Mouse (Mus musculus): ENCODE results near the gene Gm45234. TPM values are rescaled to one million over a fixed set of nuclear protein-coding genes. Genes with fewer than 3 reads are reported as not detected.

The Gm45234 gene
- total RNA-seq, 2 experiments from 2014 or later, result not detected

DNA sequence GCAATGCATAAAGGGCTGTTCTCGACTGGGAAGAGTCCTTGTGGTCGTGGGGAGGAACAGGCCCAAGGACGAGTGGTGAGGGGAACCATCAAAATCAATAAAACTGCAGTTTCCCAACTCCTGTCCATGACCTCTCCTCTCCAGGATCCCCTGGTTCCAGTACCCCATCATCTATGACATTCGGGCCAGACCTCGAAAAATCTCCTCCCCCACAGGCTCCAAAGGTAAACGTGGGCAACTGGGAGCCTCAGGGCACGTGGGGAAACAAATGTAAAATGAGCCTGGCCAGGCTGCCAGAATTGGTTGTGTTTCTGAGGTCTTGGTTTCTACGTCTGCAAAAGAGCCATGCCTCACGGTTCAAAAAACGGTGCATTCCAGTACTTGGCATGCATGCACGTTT, 42.9 kb downstream of the Gm45234 start:
- no peak for DNase-seq (ENCODE audit: low spot score in 2 of 2)

DNA sequence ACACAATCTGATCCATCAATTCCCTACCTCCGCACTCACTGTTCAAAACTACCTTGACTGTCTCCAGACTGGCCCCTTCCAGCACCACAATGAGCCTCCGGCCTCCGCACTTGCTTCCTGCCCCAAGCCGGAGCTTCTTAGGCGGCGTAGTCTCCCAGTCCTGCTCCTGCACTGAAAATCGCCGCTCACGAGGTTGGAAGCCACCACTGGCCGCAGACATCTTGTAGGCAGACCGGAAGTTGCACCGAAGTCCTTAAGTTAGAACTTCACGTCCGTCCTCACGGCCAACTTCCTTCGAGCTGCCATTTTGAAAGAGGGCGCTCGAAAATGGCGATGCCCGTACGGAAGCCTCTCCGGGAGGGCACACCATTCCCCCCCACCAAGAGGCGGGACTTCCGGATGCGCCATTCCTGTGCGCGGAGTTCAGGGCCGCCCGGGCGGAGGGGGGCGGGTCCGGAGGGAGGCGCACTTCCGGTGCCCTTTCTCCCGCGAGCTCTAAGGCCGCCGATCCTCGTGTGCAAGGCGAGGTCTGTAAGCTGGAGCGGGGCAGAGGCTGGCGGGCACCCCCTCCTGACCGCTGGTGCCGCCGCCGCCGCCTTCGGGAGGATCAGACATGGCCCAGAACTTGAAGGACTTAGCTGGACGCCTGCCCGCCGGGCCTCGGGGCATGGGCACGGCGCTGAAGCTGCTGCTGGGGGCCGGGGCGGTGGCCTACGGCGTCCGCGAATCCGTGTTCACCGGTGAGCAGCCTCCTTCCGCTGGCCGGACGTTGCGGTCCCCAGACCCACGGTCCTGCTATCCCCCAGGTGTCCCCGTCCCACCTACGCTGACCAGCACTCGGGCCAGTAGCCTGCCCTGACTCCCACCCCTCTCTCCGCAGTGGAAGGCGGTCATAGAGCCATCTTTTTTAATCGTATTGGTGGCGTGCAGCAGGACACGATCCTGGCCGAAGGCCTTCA, 43.7 kb downstream of the Gm45234 start, which contains the start of the genes Emg1 and Phb2:
Gene Emg1 (minus strand): TSS at position 355 of the 959 bp plus-strand sequence.
Gene Phb2 (plus strand): TSS at position 513 of the 959 bp plus-strand sequence.
- DNase-seq (ENCODE audit: low spot score in 2 of 2), result peak; percentile 96 to 97

DNA sequence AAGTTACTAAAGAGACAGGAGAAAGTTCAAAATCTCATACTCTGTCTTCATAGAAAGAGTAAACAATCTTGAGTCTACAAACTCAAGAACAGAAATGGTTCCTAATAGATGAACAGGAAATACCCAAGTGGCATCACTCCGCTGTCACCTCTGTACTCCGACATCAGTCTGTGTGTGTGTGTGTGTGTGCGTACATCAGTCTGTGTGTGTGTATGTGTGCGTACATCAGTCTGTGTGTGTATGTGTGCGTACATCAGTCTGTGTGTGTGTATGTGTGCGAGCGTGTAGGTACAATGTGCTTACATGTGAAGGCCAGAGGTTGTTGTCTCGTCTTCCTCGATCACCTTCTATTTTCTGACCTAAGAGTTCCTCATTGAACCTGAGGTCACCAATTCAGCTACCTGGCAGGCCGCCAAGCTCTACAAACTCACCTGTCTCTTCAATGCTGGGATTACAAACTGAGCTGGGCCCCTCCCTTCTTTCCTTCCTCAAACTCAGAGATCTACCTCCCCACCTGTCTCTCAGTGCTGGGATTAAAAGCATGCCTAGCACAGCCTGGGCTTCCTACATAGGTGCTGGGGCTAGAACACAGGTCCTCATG, 47.4 kb downstream of the Gm45234 start:
- DNase-seq (ENCODE audit: low spot score in 2 of 2), result no peak

DNA sequence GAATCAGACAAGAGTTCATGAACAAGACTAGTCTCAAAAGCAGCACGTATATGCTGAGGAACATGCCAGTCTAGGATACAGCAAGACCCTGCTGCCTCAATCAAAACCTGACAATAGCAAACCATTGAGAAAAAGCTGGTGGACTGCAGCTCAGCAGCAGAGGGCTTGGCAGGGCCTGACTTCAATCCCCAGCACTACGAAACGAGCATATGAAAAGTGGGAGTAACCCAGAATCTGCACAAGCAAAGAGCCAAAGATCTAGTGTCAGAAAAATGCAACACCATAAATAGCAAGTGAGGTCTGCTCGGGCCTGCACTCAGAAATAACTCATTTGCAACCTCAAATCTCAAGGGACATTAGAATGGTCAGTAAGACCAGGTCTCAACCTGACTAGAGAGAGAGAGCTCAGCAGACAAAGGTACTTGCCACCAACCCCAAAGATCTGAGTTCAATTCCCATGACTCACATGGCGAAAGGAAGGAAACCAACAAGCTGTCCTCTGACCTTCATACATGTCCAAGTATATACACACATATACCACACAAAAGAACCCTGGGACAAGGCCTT, 49.7 kb downstream of the Gm45234 start:
- no peak for DNase-seq (ENCODE audit: low spot score in 2 of 2)

DNA sequence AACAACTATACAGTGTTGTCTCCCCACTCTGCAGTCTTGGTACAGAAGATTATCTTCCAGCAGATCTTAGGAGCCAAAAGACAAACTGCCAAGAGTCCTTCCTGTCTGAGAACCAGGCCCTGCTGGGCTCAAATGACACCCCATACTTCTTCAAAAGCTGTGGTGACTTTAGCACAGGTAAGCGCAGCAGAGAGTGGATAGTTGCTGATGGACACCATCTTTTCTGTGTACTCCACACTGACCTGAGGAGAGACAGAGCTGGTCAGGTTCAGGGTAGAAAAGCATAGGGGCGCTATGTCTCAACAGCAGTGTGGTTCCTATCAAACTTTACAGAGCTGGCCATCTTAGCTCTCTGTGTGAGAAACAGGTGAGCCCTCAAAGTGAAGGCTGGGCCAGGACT, 51.4 kb downstream of the Gm45234 start:
- no peak for DNase-seq (ENCODE audit: low spot score in 2 of 2)

DNA sequence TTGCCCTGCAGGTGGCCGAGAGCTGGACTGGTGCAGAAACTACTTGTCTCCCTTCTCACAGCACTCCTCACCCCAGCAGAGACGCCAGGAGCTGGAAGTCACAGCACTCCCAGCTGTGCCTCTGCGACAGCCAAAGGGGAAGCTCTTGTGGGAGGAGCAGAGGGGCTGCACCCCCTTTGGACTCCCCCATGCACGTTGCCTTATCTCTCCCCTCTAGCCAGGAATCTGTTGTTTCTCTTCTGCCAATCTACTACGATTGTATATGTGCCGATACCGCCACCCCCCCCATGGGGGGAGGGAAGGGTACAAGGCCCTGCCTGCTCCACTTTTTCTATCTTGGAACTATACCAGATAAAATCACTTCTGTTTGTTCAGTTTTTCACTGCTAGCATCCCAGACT, 52.0 kb downstream of the Gm45234 start:
- no peak for DNase-seq (ENCODE audit: low spot score in 2 of 2)

DNA sequence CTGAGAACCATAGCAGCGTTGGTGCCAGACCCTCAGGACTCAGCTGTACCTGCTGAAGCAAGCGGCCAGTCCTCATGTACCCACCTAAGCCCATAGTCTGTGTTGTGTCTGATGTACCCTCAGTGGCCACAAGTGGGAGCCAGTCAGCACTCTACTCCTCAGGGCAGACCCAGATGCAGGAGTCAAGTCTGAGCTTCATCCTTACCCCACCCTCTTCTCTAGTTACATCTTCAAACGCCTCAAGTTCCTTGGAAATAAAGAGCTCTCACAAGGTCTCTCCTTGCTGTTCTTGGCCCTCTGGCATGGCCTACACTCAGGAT, 53.1 kb downstream of the Gm45234 start:
- peak; percentile 77 to 82 for DNase-seq (ENCODE audit: low spot score in 2 of 2)

DNA sequence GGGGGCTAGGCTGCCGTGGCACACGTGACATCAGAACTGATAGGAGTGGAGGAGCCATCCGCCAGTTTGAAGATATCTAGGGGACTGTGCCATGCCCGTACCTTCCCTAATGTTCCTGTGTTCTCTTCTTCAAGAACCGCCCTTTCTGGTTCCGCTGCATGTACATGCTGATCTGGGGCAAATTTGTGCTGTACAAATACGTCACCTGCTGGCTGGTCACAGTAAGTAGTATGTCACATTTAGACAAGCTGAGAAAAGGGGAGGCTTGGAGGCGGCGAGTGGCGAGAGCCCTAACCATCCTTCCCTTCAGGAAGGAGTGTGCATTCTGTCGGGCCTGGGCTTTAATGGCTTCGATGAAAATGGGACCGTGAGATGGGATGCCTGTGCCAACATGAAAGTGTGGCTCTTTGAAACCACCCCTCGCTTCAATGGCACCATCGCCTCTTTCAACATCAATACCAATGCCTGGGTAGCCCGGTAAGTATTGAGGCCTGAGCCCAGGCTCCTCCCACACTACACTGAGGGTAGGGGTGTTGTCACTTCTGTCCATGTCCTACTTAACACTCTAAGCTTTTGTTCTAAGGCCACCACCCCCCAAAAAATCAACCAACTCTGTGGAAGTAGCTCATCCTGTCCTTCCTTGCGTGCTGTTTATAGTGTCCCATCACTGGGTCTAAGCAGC, 53.6 kb downstream of the Gm45234 start:
- DNase-seq (ENCODE audit: low spot score in 2 of 2), result no peak

DNA sequence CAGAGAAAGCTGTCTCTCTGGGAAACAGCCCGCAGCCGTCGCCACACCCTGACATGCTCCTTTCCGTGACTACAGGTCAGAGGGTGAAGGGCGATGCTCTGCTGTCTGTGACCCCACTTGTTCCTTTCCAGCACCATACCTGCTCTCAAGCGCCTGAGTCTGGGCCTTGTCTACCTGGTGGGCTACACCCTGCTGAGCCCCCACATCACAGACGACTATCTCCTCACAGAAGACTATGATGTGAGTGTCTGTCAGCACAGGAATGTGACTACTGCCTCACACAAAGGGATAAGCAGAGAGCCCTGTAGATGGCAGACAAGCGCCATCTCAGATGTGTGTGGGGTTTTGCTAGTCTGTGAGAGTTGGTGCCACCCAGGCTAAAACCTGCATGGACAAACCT, 54.5 kb downstream of the Gm45234 start:
- DNase-seq (ENCODE audit: low spot score in 2 of 2), result peak in 1 of 2 experiments; percentile 46

DNA sequence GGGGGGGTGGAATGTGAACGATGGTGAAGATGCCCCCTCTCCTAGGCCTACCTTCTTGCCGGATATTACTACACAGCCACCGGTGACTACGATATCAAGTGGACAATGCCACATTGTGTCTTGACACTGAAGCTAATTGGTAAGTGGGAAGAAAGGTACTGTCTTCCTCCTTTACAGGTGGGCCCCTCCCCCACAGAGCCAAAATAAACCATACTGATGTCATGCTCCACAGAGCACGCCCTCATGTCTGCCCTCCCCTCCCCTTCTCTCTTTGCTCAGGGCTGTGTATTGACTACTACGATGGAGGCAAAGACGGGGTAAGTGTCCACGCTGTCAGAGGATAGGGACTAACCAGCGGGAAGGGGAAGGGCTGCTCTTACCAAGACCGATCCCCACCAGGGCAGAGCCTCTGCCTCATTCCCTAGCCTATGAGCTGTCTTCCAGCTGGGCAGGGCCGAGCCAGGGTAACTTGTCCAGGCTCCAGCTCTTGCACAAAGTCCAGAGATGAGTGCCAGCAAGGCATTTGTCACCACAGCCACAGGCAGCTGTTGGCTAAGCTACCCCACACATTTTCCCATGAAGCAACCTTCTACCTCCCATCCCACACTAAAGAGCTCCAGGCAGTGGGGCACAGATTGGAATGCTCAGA, 55.7 kb downstream of the Gm45234 start:
- DNase-seq (ENCODE audit: low spot score in 2 of 2), result peak; percentile 56 to 66

DNA sequence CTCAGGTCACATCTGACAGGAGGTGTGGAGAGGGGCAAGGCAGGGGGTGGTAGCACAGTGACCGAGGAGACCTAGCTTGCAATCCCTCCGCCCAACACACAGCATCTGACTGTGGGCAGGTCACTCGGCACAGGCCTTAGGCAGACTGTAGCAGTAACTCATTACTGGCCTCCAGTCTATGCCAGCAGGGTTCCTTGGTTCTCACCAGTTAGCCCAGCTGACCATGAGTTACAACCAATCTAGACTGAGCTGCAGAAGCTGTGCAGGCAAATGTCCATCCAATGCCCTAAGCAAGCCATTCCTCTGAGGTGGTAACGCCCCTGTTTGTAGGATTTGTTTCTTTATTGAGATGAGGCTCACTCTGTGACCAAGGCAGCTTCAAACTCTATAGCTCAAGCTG, 56.5 kb downstream of the Gm45234 start:
- no peak for DNase-seq (ENCODE audit: low spot score in 2 of 2)

DNA sequence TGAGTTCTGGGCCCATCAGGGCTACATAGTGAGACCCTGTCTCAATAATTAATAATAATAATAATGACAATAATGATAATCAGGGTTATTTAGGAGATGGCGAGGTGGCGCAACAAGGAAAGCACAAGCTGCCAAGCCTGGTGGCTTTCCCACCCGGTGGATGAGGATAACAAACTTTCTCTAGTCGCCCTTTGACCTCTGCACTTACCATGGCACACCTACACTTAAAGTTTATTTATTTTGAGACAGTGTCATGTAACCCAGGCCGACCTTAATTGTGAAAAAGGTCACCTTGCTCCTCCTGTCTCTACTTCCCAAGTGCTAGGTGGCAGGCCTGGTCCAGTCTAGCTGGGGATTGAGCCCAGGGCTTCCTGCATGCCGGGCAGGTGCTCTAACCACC, 57.1 kb downstream of the Gm45234 start:
- no peak for DNase-seq (ENCODE audit: low spot score in 2 of 2)

DNA sequence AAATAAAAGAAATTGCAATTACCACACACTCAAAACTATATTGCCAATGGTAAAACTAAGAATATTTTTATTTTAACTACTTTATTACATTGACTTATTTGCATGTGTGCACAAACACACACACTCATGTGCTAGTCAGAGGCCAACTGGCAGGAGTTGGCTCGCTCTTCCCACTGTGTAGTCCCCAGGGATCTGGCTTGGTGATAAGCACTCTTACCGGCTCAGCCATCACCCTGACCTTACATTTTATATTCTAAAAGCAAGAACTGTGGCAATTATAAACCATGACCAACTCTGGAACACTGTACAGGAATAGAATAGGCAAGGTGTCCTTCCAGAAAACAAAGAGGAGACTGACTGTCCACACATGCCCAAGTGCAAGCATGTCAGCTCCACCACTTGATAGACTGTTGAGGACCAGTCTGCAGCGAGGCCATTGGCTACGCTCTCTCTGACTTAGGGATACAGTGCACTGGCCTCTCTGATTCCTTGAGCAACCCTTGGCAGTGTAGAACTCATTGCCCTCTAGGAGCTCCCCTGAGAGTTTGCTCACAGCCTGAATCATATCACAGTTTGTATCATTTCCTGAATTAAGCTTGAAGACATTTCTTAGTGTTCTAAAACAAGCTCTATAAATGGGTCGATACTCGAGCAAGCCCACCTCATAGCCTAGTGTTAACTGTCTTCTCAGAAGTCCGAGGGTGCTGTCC, 59.2 kb downstream of the Gm45234 start:
- DNase-seq (ENCODE audit: low spot score in 2 of 2), result no peak

DNA sequence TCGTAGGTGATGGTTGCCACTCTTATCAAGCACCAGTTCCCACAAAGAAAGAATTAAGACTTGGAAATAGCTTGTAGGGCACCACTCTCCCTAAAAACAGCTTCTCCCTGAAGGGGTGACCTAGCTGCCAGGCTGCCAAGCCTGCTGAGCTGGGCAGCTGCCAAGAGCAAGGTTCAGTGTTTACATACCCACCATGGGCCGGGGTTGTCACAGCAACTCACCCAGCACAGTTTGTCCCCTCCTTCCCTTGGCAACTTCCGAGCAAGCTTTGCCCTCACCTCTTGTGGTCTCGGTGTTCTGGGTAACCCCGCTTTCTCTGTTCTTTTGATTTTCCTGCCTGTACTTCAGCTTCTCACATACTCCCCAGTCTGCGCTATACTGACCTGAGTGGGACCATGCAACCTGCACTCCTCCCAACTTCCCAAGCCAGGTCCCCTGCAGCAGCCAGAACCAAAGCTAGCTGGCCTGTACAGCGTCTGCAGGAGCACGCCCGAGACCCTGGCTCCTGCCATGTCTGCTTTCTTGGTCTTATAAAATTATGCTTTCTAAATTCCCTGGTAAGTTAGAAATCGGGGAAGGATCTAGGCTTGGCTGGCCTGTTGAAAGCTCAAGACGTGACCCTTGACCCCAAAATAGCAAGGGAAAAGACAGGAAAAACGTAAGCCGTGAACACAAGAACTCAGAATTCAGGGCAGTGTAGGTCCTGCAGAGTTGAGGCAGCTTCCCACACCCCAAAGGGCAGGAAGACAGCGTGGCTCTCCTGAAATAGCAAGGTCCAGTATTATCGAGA, 61.5 kb downstream of the Gm45234 start:
- DNase-seq (ENCODE audit: low spot score in 2 of 2), result peak; percentile 69 to 71

DNA sequence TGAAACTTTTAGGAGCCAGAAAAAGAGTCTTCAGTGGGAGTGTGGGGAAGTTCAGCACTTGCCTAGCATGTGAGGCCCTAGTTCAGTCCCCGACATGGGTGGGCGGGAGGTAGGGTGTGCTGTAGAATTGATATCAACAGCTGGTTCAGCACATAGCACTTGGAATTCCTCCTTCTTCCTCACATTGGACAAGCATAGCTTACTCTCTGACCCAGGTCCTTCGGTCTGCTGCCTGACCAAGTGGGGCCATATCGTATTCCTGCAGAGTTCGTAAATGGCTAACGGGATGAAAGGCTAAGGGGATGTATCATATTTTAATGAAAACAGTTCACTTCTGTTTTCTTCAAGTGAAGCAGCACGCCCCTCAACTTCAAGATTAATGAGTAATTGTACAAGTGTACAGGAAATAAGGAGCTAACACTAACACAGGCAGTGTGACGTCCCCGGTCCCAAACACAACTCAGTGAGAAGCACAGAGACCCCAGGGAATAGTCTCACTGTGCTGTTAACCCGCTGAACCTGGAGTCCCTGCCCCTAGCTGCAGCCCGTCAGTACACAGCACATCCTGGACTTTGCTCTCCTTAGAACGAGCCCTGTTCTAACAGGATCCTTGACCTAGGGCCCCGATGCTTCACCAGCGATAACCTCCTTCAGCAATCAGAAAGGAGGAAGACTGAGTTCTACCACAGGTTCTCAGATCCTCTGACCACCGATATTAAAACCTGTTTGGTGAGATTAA, 62.4 kb downstream of the Gm45234 start:
- DNase-seq (ENCODE audit: low spot score in 2 of 2), result no peak

DNA sequence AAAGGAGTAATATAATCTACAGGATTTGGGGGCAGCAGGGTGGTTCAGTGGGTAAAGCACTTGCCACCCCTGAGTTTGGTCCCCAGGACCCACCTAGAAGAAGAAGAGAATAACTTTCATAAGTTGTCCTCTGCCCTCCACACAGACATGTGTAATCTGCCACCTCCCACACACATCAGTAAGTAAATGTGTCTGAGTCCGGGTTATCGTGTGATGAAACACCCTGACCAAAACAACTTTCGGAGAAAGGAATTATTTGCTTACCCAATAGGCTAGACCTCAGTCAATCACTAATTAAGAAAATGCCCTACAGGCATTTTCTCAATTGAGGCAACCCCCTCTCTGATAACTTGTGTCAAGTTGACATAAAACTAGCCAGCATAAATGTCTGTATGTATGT, 65.3 kb downstream of the Gm45234 start:
- no peak for DNase-seq (ENCODE audit: low spot score in 2 of 2)
